Mouse (Mus musculus) CH12.LX (cell line): Measurements from ENCODE around the gene Nckap1.

Experiments used
- BHLHE40 ChIP-seq: IDR thresholded peaks from 2 replicates; pipeline ENCODE4 v1.6.1; 2011; ENCODE audit warnings: mild to moderate bottlenecking, low read depth, low read length, improper control_type of control experiment
- CHD1 ChIP-seq: IDR thresholded peaks from 2 replicates; pipeline ENCODE4 v1.6.1; 2012; ENCODE audit warnings: low read depth, low read length, improper control_type of control experiment, inconsistent platforms
- CTCF ChIP-seq, 2 experiments: IDR thresholded peaks in 1 of 2; conservative IDR thresholded peaks in 1 of 2; 2 replicates each; pipeline ENCODE4 v1.5.1; 2011 to 2012; ENCODE audit warnings: low read depth in 2 of 2, low read length in 2 of 2, improper control_type of control experiment in 1 of 2, inconsistent platforms in 1 of 2, mild to moderate bottlenecking in 1 of 2, moderate library complexity in 1 of 2
- EP300 ChIP-seq: IDR thresholded peaks from 2 replicates; pipeline ENCODE4 v1.6.1; 2011; ENCODE audit warnings: low read length, improper control_type of control experiment
- ETS1 ChIP-seq: conservative IDR thresholded peaks from 2 replicates; pipeline ENCODE4 v1.6.1; 2012; ENCODE audit warnings: low read depth, mild to moderate bottlenecking, inconsistent platforms, low read length, improper control_type of control experiment, moderate library complexity
- HCFC1 ChIP-seq: IDR thresholded peaks from 2 replicates; pipeline ENCODE4 v1.6.1; 2012; ENCODE audit warnings: low read depth, mild to moderate bottlenecking, inconsistent platforms, low read length, improper control_type of control experiment
- IRF4 ChIP-seq: IDR thresholded peaks from 2 replicates; pipeline ENCODE4 v1.6.1; 2014; ENCODE audit warnings: low read depth, mild to moderate bottlenecking, inconsistent platforms, low read length, improper control_type of control experiment
- JUND ChIP-seq: conservative IDR thresholded peaks from 2 replicates; pipeline ENCODE4 v1.6.1; 2011; ENCODE audit warnings: low read depth, low read length, improper control_type of control experiment
- KAT2A ChIP-seq: IDR thresholded peaks from 2 replicates; pipeline ENCODE4 v1.6.1; 2012; ENCODE audit warnings: low read length, improper control_type of control experiment, inconsistent platforms; ENCODE audit not compliant: insufficient replicate concordance
- POLR2A ChIP-seq: IDR thresholded peaks from 2 replicates; pipeline ENCODE4 v1.6.1; 2011; ENCODE audit warnings: low read depth, mild to moderate bottlenecking, improper control_type of control experiment, low read length
- POLR2AphosphoS2 ChIP-seq: IDR thresholded peaks from 2 replicates; pipeline ENCODE4 v1.6.1; 2011; ENCODE audit warnings: low read depth, low read length, improper control_type of control experiment
- SMC3 ChIP-seq: IDR thresholded peaks from 2 replicates; pipeline ENCODE4 v1.6.1; 2011; ENCODE audit warnings: low read depth, low read length, improper control_type of control experiment
- ZC3H11A ChIP-seq: IDR thresholded peaks from 2 replicates; pipeline ENCODE4 v1.6.1; 2012; ENCODE audit warnings: low read depth, mild to moderate bottlenecking, inconsistent platforms, low read length, improper control_type of control experiment
- ZMIZ1 ChIP-seq: IDR thresholded peaks from 2 replicates; pipeline ENCODE4 v1.6.1; 2012; ENCODE audit warnings: low read depth, mild to moderate bottlenecking, inconsistent platforms, low read length, improper control_type of control experiment

GRCm38 (mm10) chr2:80603771-80604426 lies 22.7 kb upstream of the Nckap1 start:
- TF ChIP-seq POLR2A (no peak), EP300 (no peak), CTCF (conservative IDR thresholded peaks at IDR 0.05 in 1 of 2, IDR thresholded peaks at IDR 0.05 in 1 of 2; ENCODE audit: low read depth in 2 of 2, low read length in 2 of 2) (no peak), HCFC1 (no peak), SMC3 (no peak), ZC3H11A (no peak), JUND (no peak), KAT2A (no peak), ZMIZ1 (no peak), IRF4 (no peak), POLR2AphosphoS2 (no peak), CHD1 (no peak), BHLHE40 (no peak), ETS1 (no peak)
